Mouse (Mus musculus) natural killer cell, adult 2 months (primary cell): ENCODE results near the gene Metap2.
"Not testable (repeated sequence)": the region's sequence is repeated elsewhere in the genome, so short reads cannot be mapped to it uniquely, and the experiment has no call there.

Source experiments
- DNase-seq, 2 experiments: peaks; one replicate each; pipeline ENCODE4 v3.0.0; 2022; ENCODE audit warnings: low spot score in 2 of 2

The Metap2 gene

GRCm38 (mm10) chr10:93846706-93847105 lies 50.2 kb downstream of the Metap2 start:
- no peak for DNase-seq

GRCm38 (mm10) chr10:93835115-93835514 lies 61.8 kb downstream of the Metap2 start:
- not testable (repeated sequence) for DNase-seq

GRCm38 (mm10) chr10:93834394-93834745 lies 62.5 kb downstream of the Metap2 start:
- no peak for DNase-seq

GRCm38 (mm10) chr10:93833699-93834393 lies 63.0 kb downstream of the Metap2 start:
- peak in 1 of 2 experiments; percentile 27 for DNase-seq

- no peak for DNase-seq
These were observed 63.6 kb downstream of the Metap2 start for GRCm38 (mm10) chr10:93833370-93833698.

GRCm38 (mm10) chr10:93832811-93833210 lies 64.1 kb downstream of the Metap2 start:
- DNase-seq = no peak

GRCm38 (mm10) chr10:93831730-93832574 lies 64.9 kb downstream of the Metap2 start:
- no peak for DNase-seq

- DNase-seq = no peak
These were observed 65.8 kb downstream of the Metap2 start, which contains the start of gene Usp44 for GRCm38 (mm10) chr10:93830931-93831729. Gene Usp44, plus strand, starts transcription at chr10:93831555.

- DNase-seq = no peak
These were observed 66.7 kb downstream of the Metap2 start for GRCm38 (mm10) chr10:93829898-93830831.

GRCm38 (mm10) chr10:93818661-93819060 lies 78.2 kb downstream of the Metap2 start:
- peak; percentile 9 to 36 for DNase-seq

GRCm38 (mm10) chr10:93813755-93814154 lies 83.1 kb downstream of the Metap2 start:
- DNase-seq = no peak

GRCm38 (mm10) chr10:93812774-93813415 lies 84.0 kb downstream of the Metap2 start:
- peak in 1 of 2 experiments; percentile 17 for DNase-seq

- no peak for DNase-seq
These were observed 84.8 kb downstream of the Metap2 start for GRCm38 (mm10) chr10:93812098-93812497.

- DNase-seq = no peak
These were observed 86.2 kb downstream of the Metap2 start for GRCm38 (mm10) chr10:93810590-93811185.

- DNase-seq = not testable (repeated sequence)
These were observed 87.5 kb downstream of the Metap2 start for GRCm38 (mm10) chr10:93809438-93809837.
